Mouse (Mus musculus) R1 (cell line): ENCODE data around the gene Khdrbs2.

Experiments used
- DNase-seq: peaks from one replicate; pipeline ENCODE4 v3.0.0-alpha.2; 2018; ENCODE audit warnings: low read depth, low spot score

Gene Khdrbs2

GRCm38 (mm10) chr1:32172506-32173239 is at the start of gene Khdrbs2:
Gene Khdrbs2 (plus strand): TSS chr1:32172714.
- peak; percentile 89 for DNase-seq

GRCm38 (mm10) chr1:32174566-32174965 is 2.1 kb downstream of the Khdrbs2 start:
- peak; percentile 2 for DNase-seq

GRCm38 (mm10) chr1:32199664-32200260 is 27.2 kb downstream of the Khdrbs2 start:
- peak; percentile 2 for DNase-seq

GRCm38 (mm10) chr1:32248443-32248842 is 75.9 kb downstream of the Khdrbs2 start:
- DNase-seq, result no peak

GRCm38 (mm10) chr1:32249602-32250001 is 77.1 kb downstream of the Khdrbs2 start:
- DNase-seq, result no peak

GRCm38 (mm10) chr1:32250337-32250736 is 77.8 kb downstream of the Khdrbs2 start:
- no peak for DNase-seq

- DNase-seq, result no peak
Measured at GRCm38 (mm10) chr1:32258942-32259341, 86.4 kb downstream of the Khdrbs2 start.

GRCm38 (mm10) chr1:32270519-32270918 is 98.0 kb downstream of the Khdrbs2 start:
- DNase-seq, result peak; percentile 4

- no peak for DNase-seq
Measured at GRCm38 (mm10) chr1:32294702-32295101, 122.2 kb downstream of the Khdrbs2 start.

- DNase-seq, result no peak
Measured at GRCm38 (mm10) chr1:32301391-32301790, 128.9 kb downstream of the Khdrbs2 start.

- DNase-seq, result no peak
Measured at GRCm38 (mm10) chr1:32309074-32309473, 136.6 kb downstream of the Khdrbs2 start.

- DNase-seq, result no peak
Measured at GRCm38 (mm10) chr1:32309637-32310036, 137.1 kb downstream of the Khdrbs2 start.

- no peak for DNase-seq
Measured at GRCm38 (mm10) chr1:32339108-32339507, 166.6 kb downstream of the Khdrbs2 start.

GRCm38 (mm10) chr1:32347538-32347937 is 175.0 kb downstream of the Khdrbs2 start:
- DNase-seq, result no peak

- DNase-seq, result no peak
Measured at GRCm38 (mm10) chr1:32352076-32352475, 179.6 kb downstream of the Khdrbs2 start.

- DNase-seq, result no peak
Measured at GRCm38 (mm10) chr1:32363539-32363938, 191.0 kb downstream of the Khdrbs2 start.

GRCm38 (mm10) chr1:32397553-32397952 is 225.0 kb downstream of the Khdrbs2 start:
- DNase-seq, result no peak

- no peak for DNase-seq
Measured at GRCm38 (mm10) chr1:32407651-32408050, 235.1 kb downstream of the Khdrbs2 start.

- no peak for DNase-seq
Measured at GRCm38 (mm10) chr1:32428410-32428809, 255.9 kb downstream of the Khdrbs2 start.

GRCm38 (mm10) chr1:32429493-32429892 is 257.0 kb downstream of the Khdrbs2 start:
- DNase-seq, result no peak

GRCm38 (mm10) chr1:32430516-32430915 is 258.0 kb downstream of the Khdrbs2 start:
- DNase-seq, result no peak

GRCm38 (mm10) chr1:32433118-32433517 is 260.6 kb downstream of the Khdrbs2 start:
- no peak for DNase-seq

GRCm38 (mm10) chr1:32443927-32444326 is 271.4 kb downstream of the Khdrbs2 start:
- no peak for DNase-seq
